Mouse (Mus musculus): ENCODE results near the gene Tnfsf11. TPM values are rescaled to one million over a fixed set of nuclear protein-coding genes. Genes with fewer than 3 reads are reported as not detected.

Gene Tnfsf11
- total RNA-seq, 2 experiments from 2014 or later: not detected

Small RNA genes within 50 kb of the gene (microRNA-seq; reads per million reads assigned to microRNA genes)
- 0 reads per million in 2 experiments for gene Gm23652

Other genes starting within 250 kb of the Tnfsf11 start
- gene Fam216b, start 219.0 kb downstream of the Tnfsf11 start, total RNA-seq (2021): under 1 TPM in 1 of 2 experiments, not detected in 1; 0.50 TPM
- gene Akap11, start 228.8 kb upstream of the Tnfsf11 start, total RNA-seq (2021): 10 to 100 TPM; 33.9 to 39.3 TPM